Mouse (Mus musculus) heart, postnatal 10 days (tissue): ENCODE measurements around the gene Akr1c14. TPM values are rescaled to one million over a fixed set of nuclear protein-coding genes. Genes with fewer than 3 reads are reported as not detected.
A peak's percentile ranks its signal among the peaks of the same experiment; 100 is the strongest.
"Not testable (repeated sequence)": the region's sequence is repeated elsewhere in the genome, so short reads cannot be mapped to it uniquely, and the experiment has no call there.

Experiments used
- DNase-seq, 2 experiments: peaks; one replicate each; pipeline ENCODE4 v3.0.0; 2021
- intact Hi-C: fragments of 180-260 bp; cut with DNase I; formaldehyde crosslinking; loops from one replicate; pipeline ENCODE4 v1.15.1; 2025
- total RNA-seq, 2 experiments: library from RNA; stranded (reverse); gene quantifications; 2 replicates each; pipeline ENCODE4 v1.2.3; 2021

Gene Akr1c14
- total RNA-seq, 2 experiments from 2014 or later = 13.0 to 13.5 TPM

DNA sequence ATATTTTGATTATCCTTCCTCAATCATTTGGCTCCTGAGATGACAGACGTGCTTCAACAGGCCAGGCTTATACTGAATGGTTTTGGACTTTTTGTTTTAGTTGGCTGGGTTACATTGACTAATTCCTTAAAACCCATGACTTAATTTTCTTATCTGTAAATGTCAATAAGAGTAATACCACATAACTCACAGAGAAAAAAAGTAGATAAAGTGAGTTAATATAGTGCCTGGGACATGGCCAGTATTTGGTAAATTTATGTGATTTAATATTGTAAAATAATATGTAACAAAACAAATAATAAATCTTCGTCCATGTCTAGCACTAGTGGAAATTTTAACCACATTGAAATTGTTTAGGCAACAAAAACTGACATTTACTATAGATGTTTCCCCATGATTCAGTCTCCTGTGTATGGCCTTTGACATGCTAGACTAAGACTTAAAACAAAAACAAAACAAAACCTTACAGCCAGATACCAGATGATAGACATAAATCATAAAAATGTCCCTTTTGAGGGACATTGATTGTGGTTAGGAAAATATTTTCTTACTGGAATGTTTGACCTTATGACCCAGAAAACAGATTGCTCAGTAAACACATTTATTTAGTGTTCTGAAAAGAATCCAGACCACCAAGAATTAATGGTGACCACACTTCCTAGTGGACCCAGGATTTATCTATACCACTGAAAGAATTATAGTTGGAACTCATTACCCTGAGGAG is 70.5 kb downstream of the Akr1c14 start:
- intact Hi-C loops = no loop called here

GRCm38 (mm10) chr13:4123146-4123545 is 74.3 kb downstream of the Akr1c14 start:
- intact Hi-C loops = no loop called here
- peak; percentile 21 to 34 for DNase-seq

More for the DNA sequence above, 70.5 kb downstream of the Akr1c14 start:
- no peak for DNase-seq

DNA sequence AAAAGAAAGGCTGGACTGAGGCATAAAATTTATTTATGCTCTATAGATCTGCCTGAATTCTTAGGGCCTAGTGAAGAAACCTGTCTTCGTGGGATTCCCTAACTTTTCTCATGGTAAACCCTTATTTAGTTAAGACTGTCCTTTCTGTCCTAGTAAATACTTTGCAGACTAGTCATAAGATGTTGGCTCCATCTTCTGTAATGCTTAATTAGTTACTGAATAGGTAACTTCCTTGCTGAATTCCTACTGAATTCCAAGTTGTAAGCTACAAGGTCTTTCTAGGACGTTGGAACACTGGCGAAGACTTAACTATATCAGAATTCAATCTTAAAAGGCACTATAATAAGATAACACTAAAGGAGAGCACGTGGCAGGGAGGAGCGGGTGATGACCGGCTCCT is 75.7 kb downstream of the Akr1c14 start:
- intact Hi-C loops, DNase-seq: not testable (repeated sequence)

DNA sequence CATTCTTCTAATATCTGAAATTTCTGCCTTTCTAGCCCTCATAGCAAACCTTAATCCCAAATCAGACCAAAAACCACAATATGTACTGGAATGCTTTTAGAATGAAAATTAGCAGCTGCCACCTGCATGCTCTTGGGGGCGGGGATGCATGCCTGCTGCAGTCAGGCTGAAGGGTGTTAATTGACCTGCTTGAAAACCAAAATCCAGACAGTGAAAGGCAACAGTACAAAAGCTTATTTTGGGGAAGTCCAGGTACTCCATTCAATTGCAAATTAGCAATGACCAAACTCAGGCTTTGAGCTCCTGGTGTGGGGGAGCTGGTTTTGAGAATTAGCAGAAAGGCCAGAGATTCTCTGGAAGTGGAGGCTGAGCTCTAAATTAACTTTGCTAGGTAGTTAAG is 77.0 kb downstream of the Akr1c14 start:
- intact Hi-C loops, DNase-seq: not testable (repeated sequence)

DNA sequence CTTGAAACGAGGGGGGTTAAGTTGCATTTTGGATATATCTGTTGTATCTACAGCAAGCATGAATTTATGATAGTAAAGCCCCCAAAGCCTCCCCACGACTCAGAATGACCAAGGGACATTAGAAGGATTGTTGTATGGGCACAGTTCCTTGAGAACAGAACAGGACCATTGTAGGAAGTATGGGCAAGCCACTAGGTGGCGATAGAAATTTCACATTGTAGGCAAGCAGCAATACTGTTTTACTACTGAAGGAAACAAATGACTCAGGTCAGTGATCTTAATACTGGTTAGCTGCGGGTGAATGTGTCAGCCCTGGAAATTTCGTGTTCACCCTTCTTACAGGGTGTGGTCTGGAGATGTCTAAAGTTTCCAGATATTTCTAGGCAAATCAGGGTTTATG is 80.3 kb downstream of the Akr1c14 start:
- DNase-seq = peak; percentile 27 to 47
- intact Hi-C loops = no loop called here

DNA sequence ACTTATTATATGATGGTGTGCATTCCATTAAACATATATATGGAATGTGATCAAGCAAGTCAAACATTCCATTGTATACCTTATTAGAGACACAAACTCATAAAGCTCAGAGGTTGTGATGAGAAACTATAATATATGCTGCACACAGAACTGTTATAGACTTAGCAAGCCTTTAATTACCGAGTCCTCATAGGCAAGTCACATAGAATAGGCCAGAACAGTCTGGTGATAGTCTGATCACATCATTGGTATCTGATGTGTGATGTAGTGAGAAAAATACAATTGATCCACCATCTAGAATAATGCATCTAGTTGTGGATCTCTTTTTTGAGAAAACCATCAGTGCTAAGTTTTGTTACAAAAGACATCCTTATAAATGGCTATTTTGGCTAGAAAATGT is 82.5 kb downstream of the Akr1c14 start:
- intact Hi-C loops = loop anchor here (5.0 kb wide), 2 partner anchors 56 to 476 kb away; partner anchors contain the start of gene Akr1e1
- no peak for DNase-seq

- DNase-seq = no peak
- intact Hi-C loops = loop anchor here (5.0 kb wide), 2 partner anchors 56 to 476 kb away; partner anchors contain the start of gene Akr1e1
These were observed 82.9 kb downstream of the Akr1c14 start for GRCm38 (mm10) chr13:4131721-4132120.

- peak; percentile 8 to 33 for DNase-seq
- intact Hi-C loops = loop anchor here (1.0 to 5.0 kb wide), 3 partner anchors 54 to 474 kb away; partner anchors contain the start of gene Akr1e1
These were observed 84.3 kb downstream of the Akr1c14 start for GRCm38 (mm10) chr13:4133070-4133469.

Other genes with a start within 250 kb of the Akr1c14 start
- gene Calml3, start 244.7 kb upstream of the Akr1c14 start, total RNA-seq = not detected
- gene Calm4, start 211.3 kb upstream of the Akr1c14 start, total RNA-seq = not detected
- gene Calm5, start 194.8 kb upstream of the Akr1c14 start, total RNA-seq = not detected
- gene Net1, start 130.8 kb upstream of the Akr1c14 start, total RNA-seq = 10 to 100 TPM; 37.4 to 41.6 TPM
- not detected for gene Tubal3, start 130.7 kb upstream of the Akr1c14 start, total RNA-seq
- not detected for gene Ucn3, start 103.7 kb upstream of the Akr1c14 start, total RNA-seq
- gene Akr1c18, start 101.6 kb downstream of the Akr1c14 start, total RNA-seq = not detected
- gene Akr1c13, start 142.1 kb downstream of the Akr1c14 start, total RNA-seq = 1 to 10 TPM; 1.6 to 1.7 TPM
- gene Akr1c19, start 179.7 kb downstream of the Akr1c14 start, total RNA-seq = 1 to 10 TPM; 2.4 to 3.0 TPM
- not detected for gene Akr1c12, start 230.4 kb downstream of the Akr1c14 start, total RNA-seq